Mouse (Mus musculus) neural tube, embryonic 12.5 days (tissue): Measurements from ENCODE around the gene Smim12. TPM values are rescaled to one million over a fixed set of nuclear protein-coding genes. Genes with fewer than 3 reads are reported as not detected.

Source experiments
- ATAC-seq: fragments of 200-750 bp; cut with Nextera tagmentation; 2 replicates; pipeline ENCODE4 v1.8.0; 2017; ENCODE audit warnings: low read depth, mild to moderate bottlenecking, moderate TSS enrichment, moderate library complexity; ENCODE audit not compliant: low FRiP score
- H3K27ac ChIP-seq: fragments of 300-500 bp; sonication (generic); 2 replicates; pipeline ENCODE4 v1.5.1; 2016
- H3K27me3 ChIP-seq: fragments of 300-500 bp; sonication (generic); replicated peaks from 2 replicates; pipeline ENCODE4 v1.6.1; 2016; ENCODE audit warnings: mild to moderate bottlenecking
- H3K36me3 ChIP-seq: fragments of 300-500 bp; sonication (generic); 2 replicates; pipeline ENCODE4 v1.6.1; 2016; ENCODE audit warnings: mild to moderate bottlenecking
- H3K4me1 ChIP-seq: fragments of 300-500 bp; sonication (generic); 2 replicates; pipeline ENCODE4 v1.6.1; 2016
- H3K4me2 ChIP-seq: fragments of 300-500 bp; sonication (generic); replicated peaks from 2 replicates; pipeline ENCODE4 v1.6.1; 2016; ENCODE audit warnings: mild to moderate bottlenecking
- H3K4me3 ChIP-seq: fragments of 300-500 bp; sonication (generic); 2 replicates; pipeline ENCODE4 v1.5.1; 2016
- H3K9ac ChIP-seq: fragments of 300-500 bp; sonication (generic); 2 replicates; pipeline ENCODE4 v1.6.1; 2016; ENCODE audit warnings: mild to moderate bottlenecking
- H3K9me3 ChIP-seq: fragments of 300-500 bp; sonication (generic); 2 replicates; pipeline ENCODE4 v1.6.1; 2016; ENCODE audit warnings: mild to moderate bottlenecking
- WGBS: fragments of 180-500 bp; shearing (Covaris S2); methylation state at CpG from one replicate; pipeline ENCODE4 v1.1.7; 2016; 5-methylcytosine and 5-hydroxymethylcytosine counted together
- polyA plus RNA-seq: library from polyadenylated mRNA; unstranded; fragments of >200 nt; fragmentation: Nextera tagmentation; extraction: Ambion mirVana; gene quantifications from 2 replicates; pipeline ENCODE4 v1.2.1, GENCODE M21; 2016

Smim12 gene
- polyA plus RNA-seq, 1 experiment from 2014 or later, result 52.2 TPM

DNA sequence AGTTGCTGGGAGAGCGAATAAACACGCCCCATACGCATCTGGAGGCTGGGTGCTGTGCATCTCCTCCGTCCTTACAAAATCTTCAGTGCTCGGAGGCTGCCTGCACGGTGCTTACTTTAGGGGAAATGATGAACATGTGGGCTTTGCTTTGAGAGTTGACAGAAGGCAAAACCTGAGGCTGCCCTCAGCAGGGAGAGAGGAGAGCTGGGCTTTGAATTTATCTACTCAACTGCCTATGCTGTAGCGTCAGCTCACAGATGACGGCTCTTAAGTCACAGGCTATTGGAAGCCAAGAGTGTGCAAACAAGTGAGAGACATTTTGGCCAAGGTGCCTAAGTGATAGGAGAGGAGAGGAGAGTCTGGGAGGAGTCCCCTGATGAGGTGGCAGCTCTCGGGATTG is 35.7 kb downstream of the Smim12 start:
- H3K4me3 ChIP-seq, result no peak overlapping the region
- no peaks in the 10 kb centered on the region for H3K36me3 ChIP-seq
- H3K9me3 ChIP-seq, result no peaks in the 10 kb centered on the region
- H3K27me3 ChIP-seq, result no peaks in the 10 kb centered on the region
- peaks cover 5% of the 10 kb centered on the region; the same call in 1 of the 2 replicates for H3K4me1 ChIP-seq
- 76% methylated on average over 9 of the region's 9 CpGs for WGBS
- no peak overlapping the region for H3K9ac ChIP-seq
- no peak overlapping the region for H3K27ac ChIP-seq
- ATAC-seq, result no peak
- no peak overlapping the region for H3K4me2 ChIP-seq

GRCm38 (mm10) chr4:127286907-127287306 is 43.3 kb downstream of the Smim12 start:
- H3K9ac ChIP-seq, result no peak overlapping the region
- H3K27me3 ChIP-seq, result no peaks in the 10 kb centered on the region
- WGBS, result 76% methylated on average over 4 of the region's 4 CpGs
- H3K4me1 ChIP-seq, result no peaks in the 10 kb centered on the region
- no peaks in the 10 kb centered on the region for H3K9me3 ChIP-seq
- no peak overlapping the region for H3K4me2 ChIP-seq
- H3K4me3 ChIP-seq, result no peak overlapping the region
- no peak for ATAC-seq
- H3K36me3 ChIP-seq, result no peaks in the 10 kb centered on the region
- H3K27ac ChIP-seq, result no peak overlapping the region

GRCm38 (mm10) chr4:127289039-127289548 is 45.5 kb downstream of the Smim12 start:
- no peaks in the 10 kb centered on the region for H3K27me3 ChIP-seq
- H3K4me3 ChIP-seq, result no peak overlapping the region
- H3K4me1 ChIP-seq, result no peaks in the 10 kb centered on the region
- H3K4me2 ChIP-seq, result no peak overlapping the region
- no peaks in the 10 kb centered on the region for H3K36me3 ChIP-seq
- no peak overlapping the region for H3K9ac ChIP-seq
- no peak for ATAC-seq
- H3K27ac ChIP-seq, result no peak overlapping the region
- no peaks in the 10 kb centered on the region for H3K9me3 ChIP-seq
- WGBS, result 78% methylated on average over 6 of the region's 6 CpGs

DNA sequence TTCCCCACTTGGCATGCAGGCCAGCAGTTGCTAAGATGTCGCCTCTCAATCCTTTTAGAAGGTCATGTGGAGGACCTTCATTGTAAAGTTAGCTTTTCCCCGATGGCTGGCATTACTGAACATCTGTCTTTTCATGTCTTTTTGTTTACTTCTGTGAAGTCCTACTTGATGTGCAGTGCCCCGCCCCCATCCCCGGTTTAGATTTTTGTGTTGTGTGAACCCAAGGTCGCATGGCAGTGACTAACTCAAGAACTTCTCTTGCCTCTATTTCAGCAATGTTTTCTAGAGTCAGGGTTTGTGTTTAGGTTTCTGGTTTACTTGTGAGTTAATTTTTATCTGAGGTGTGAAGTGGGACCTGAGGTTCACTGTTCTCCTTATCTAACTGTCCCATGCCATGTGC is 49.0 kb downstream of the Smim12 start:
- no peaks in the 10 kb centered on the region for H3K36me3 ChIP-seq
- H3K4me1 ChIP-seq, result no peaks in the 10 kb centered on the region
- no peak overlapping the region for H3K4me3 ChIP-seq
- H3K9me3 ChIP-seq, result no peaks in the 10 kb centered on the region
- no peak for ATAC-seq
- H3K4me2 ChIP-seq, result no peak overlapping the region
- no peak overlapping the region for H3K9ac ChIP-seq
- 78% methylated on average over 5 of the region's 5 CpGs for WGBS
- H3K27ac ChIP-seq, result no peak overlapping the region
- H3K27me3 ChIP-seq, result no peaks in the 10 kb centered on the region; the same call in 1 of the 2 replicates

Other genes starting within 250 kb of the Smim12 start
- 176 and 183 TPM in 2 replicates for gene Sfpq, start 222.5 kb upstream of the Smim12 start, polyA plus RNA-seq
- gene Zmym1, start 182.6 kb upstream of the Smim12 start, polyA plus RNA-seq, result 25.9 and 27.1 TPM in 2 replicates
- 32.5 and 33.1 TPM in 2 replicates for gene Zmym6, start 166.4 kb upstream of the Smim12 start, polyA plus RNA-seq
- 13.9 and 15.4 TPM in 2 replicates for gene Tmem35b, start 120.1 kb upstream of the Smim12 start, polyA plus RNA-seq
- gene Dlgap3, start 74.6 kb upstream of the Smim12 start, polyA plus RNA-seq, result 10.8 and 11.7 TPM in 2 replicates
- gene Gja4, start 70.3 kb downstream of the Smim12 start, polyA plus RNA-seq, result 17.1 and 19.4 TPM in 2 replicates
- gene Gjb3, start 87.1 kb downstream of the Smim12 start, polyA plus RNA-seq, result 0.77 and 0.85 TPM in 2 replicates
- gene Gjb4, start 110.3 kb downstream of the Smim12 start, polyA plus RNA-seq, result not detected in 2 replicates
- 0.41 and 0.43 TPM in 2 replicates for gene Gjb5, start 114.4 kb downstream of the Smim12 start, polyA plus RNA-seq